Mouse (Mus musculus): ENCODE measurements around the gene Prtg. TPM values are rescaled to one million over a fixed set of nuclear protein-coding genes. Genes with fewer than 3 reads are reported as not detected.
A peak's percentile ranks its signal among the peaks of the same experiment; 100 is the strongest.

Prtg gene
- polyA plus RNA-seq, 1 experiment from 2014 or later = 1.7 TPM

DNA sequence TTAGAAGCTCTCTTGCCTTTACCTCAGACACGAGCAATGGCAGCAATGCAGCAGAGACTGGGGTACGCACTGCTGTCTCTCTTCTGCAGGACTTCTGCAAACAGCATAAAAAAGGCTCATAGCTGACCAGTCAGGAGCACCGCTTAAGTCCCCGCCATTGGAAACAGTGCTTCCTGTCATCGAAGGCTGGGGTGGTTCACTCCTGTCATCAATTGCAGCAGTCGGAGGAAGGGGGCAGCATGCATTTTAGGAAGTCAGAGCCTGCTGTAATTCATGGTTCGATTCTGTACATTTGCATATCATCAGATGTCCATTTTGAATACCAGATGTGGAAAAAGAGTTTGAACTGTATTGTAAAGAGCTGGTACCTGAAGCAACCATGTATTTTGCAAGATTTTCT, 109.1 kb downstream of the Prtg start:
- Histone ChIP-seq H3K36me3 (ENCODE audit: control insufficient read depth, insufficient read depth, low read length) (no peaks in the 10 kb centered on the region), H3K27ac (ENCODE audit: low read depth, low read length) (no peak overlapping the region), H3K4me3 (ENCODE audit: low read depth, low read length) (no peak overlapping the region), H3K4me2 (no peak overlapping the region), H3K9me3 (ENCODE audit: control insufficient read depth, low read length) (no peaks in the 10 kb centered on the region), H3K9ac (ENCODE audit: low read depth, low read length) (no peak overlapping the region), H3K27me3 (replicated peaks; ENCODE audit: control insufficient read depth, insufficient read depth, low read length) (no peaks in the 10 kb centered on the region), H3K4me1 (replicated peaks; ENCODE audit: control insufficient read depth, insufficient read depth, low read length) (0 out of 2 replicates have a peak, but pooled peaks cover 2% of the 10 kb centered on the region)
- no peak for DNase-seq (ENCODE audit: low spot score)
- no peak for ATAC-seq (replicated peaks; ENCODE audit: low FRiP score)
- 62% methylated on average over 7 of the region's 7 CpGs for WGBS

GRCm38 (mm10) chr9:72923068-72923467, 116.4 kb downstream of the Prtg start:
- H3K36me3 ChIP-seq (ENCODE audit: control insufficient read depth, insufficient read depth, low read length) = no peaks in the 10 kb centered on the region
- 77% methylated on average over 3 of the region's 3 CpGs for WGBS
- DNase-seq (ENCODE audit: low spot score) = no peak
- H3K9me3 ChIP-seq (ENCODE audit: control insufficient read depth, low read length) = no peaks in the 10 kb centered on the region
- H3K27ac ChIP-seq (ENCODE audit: low read depth, low read length) = no peak overlapping the region
- ATAC-seq (replicated peaks; ENCODE audit: low FRiP score) = no peak
- no peaks in the 10 kb centered on the region for H3K4me1 ChIP-seq (replicated peaks; ENCODE audit: control insufficient read depth, insufficient read depth, low read length)
- no peak overlapping the region for H3K9ac ChIP-seq (ENCODE audit: low read depth, low read length)
- H3K4me3 ChIP-seq (ENCODE audit: low read depth, low read length) = no peak overlapping the region
- peaks cover 58% of the 10 kb centered on the region for H3K27me3 ChIP-seq (replicated peaks; ENCODE audit: control insufficient read depth, insufficient read depth, low read length)
- H3K4me2 ChIP-seq = no peak overlapping the region

DNA sequence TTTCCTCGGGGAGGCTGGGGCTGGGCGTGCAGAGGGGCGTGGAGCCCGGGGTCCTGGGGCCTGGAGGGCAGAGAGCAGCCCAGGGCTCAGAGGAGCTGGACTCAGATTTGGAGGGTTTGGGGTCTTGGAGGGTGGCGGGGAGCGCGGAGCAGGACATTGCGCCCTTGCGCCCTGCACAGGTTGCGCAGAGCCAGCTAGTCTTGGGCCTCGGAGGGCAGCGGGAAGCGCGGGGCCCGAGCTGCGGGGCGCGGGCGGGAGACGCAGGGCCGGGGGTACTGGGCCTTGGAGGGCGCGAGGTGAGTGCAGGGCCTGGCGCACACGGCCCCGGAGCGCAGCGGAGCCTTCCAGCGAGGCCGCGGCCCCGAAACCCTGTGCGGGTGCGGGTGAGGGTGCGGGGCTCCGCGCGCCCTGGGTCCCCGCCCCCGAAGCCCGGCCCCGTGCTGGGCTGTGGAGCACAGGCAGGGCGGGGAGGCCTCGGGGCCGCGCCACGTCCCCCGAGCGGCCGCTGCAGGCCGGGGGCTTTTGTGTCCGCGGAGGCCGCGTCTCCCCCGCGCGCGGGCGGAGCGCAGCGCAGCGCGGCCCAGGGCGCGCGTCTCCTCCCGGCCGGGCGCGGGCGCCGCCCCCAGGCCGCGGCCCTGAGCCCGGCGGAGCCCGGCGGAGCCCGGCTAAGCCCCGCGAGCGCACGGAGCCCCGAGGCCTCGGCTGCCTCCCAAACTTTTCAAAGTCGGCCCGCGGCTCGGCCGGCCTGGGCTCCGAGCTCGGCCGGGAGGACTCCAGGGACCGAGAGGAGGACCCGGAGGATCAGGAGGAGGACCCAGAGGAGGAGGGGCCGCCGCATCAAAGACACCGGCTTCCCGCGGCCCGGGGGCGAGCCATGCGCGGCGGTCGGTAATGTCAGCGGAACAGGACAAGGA, 118.6 kb downstream of the Prtg start, which contains the start of gene Pygo1:
Pygo1 (plus strand) TSS at position 625 of the 914 bp plus-strand sequence.
- H3K36me3 ChIP-seq (ENCODE audit: control insufficient read depth, insufficient read depth, low read length) = no peaks in the 10 kb centered on the region
- H3K4me3 ChIP-seq (ENCODE audit: low read depth, low read length) = peak within 1 kb of the TSS; percentile 67
- ATAC-seq (replicated peaks; ENCODE audit: low FRiP score) = peak; percentile 56
- peaks cover 61% of the 10 kb centered on the region for H3K27me3 ChIP-seq (replicated peaks; ENCODE audit: control insufficient read depth, insufficient read depth, low read length)
- 1% methylated on average over 102 of the region's 108 CpGs for WGBS
- no peaks in the 10 kb centered on the region for H3K4me1 ChIP-seq (replicated peaks; ENCODE audit: control insufficient read depth, insufficient read depth, low read length)
- peak; percentile 63 for DNase-seq (ENCODE audit: low spot score)
- peak within 1 kb of the TSS; percentile 73 for H3K9ac ChIP-seq (ENCODE audit: low read depth, low read length)
- H3K27ac ChIP-seq (ENCODE audit: low read depth, low read length) = peak within 1 kb of the TSS; percentile 48; the same call in 1 of the 2 replicates
- H3K4me2 ChIP-seq = peak within 1 kb of the TSS; percentile 83
- no peaks in the 10 kb centered on the region for H3K9me3 ChIP-seq (ENCODE audit: control insufficient read depth, low read length)

DNA sequence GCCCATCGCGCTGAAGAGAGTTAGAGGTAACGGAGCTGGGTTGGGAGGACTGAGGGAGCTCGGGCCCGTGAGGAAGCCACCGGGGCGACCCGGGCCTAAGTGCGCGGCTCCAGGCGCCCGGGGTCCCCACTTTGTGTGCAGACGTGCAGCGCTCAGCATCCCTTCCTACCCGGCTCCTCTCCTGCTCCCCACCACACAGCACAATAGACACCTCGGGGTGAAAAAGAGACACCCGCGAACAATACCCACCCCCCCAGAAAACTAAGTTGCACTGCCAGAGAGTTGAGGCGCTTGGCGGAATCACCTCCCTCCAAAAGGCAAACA, 119.2 kb downstream of the Prtg start:
- H3K4me3 ChIP-seq (ENCODE audit: low read depth, low read length) = peak overlapping the region; percentile 67
- no peaks in the 10 kb centered on the region for H3K9me3 ChIP-seq (ENCODE audit: control insufficient read depth, low read length)
- H3K9ac ChIP-seq (ENCODE audit: low read depth, low read length) = peak overlapping the region; percentile 73
- H3K27me3 ChIP-seq (replicated peaks; ENCODE audit: control insufficient read depth, insufficient read depth, low read length) = peaks cover 61% of the 10 kb centered on the region
- H3K27ac ChIP-seq (ENCODE audit: low read depth, low read length) = no peak overlapping the region
- peak overlapping the region; percentile 83 for H3K4me2 ChIP-seq
- no peaks in the 10 kb centered on the region for H3K36me3 ChIP-seq (ENCODE audit: control insufficient read depth, insufficient read depth, low read length)
- ATAC-seq (replicated peaks; ENCODE audit: low FRiP score) (no peak), DNase-seq (ENCODE audit: low spot score) (no peak)
- 5% methylated on average over 20 of the region's 20 CpGs for WGBS
- no peaks in the 10 kb centered on the region for H3K4me1 ChIP-seq (replicated peaks; ENCODE audit: control insufficient read depth, insufficient read depth, low read length)

- no peak for ATAC-seq (replicated peaks; ENCODE audit: low FRiP score)
- no peak overlapping the region for H3K27ac ChIP-seq (ENCODE audit: low read depth, low read length)
- no peaks in the 10 kb centered on the region for H3K36me3 ChIP-seq (ENCODE audit: control insufficient read depth, insufficient read depth, low read length)
- peaks cover 18% of the 10 kb centered on the region for H3K27me3 ChIP-seq (replicated peaks; ENCODE audit: control insufficient read depth, insufficient read depth, low read length)
- H3K4me3 ChIP-seq (ENCODE audit: low read depth, low read length) = no peak overlapping the region
- no peaks in the 10 kb centered on the region for H3K4me1 ChIP-seq (replicated peaks; ENCODE audit: control insufficient read depth, insufficient read depth, low read length)
- no peak overlapping the region for H3K9ac ChIP-seq (ENCODE audit: low read depth, low read length)
- WGBS = 74% methylated on average over 13 of the region's 13 CpGs
- DNase-seq (ENCODE audit: low spot score) = no peak
- H3K9me3 ChIP-seq (ENCODE audit: control insufficient read depth, low read length) = no peaks in the 10 kb centered on the region
- no peak overlapping the region for H3K4me2 ChIP-seq
Measured at GRCm38 (mm10) chr9:72931166-72931790, 124.6 kb downstream of the Prtg start.

- Histone ChIP-seq H3K9me3 (ENCODE audit: control insufficient read depth, low read length) (no peaks in the 10 kb centered on the region), H3K4me1 (replicated peaks; ENCODE audit: control insufficient read depth, insufficient read depth, low read length) (no peaks in the 10 kb centered on the region), H3K27me3 (replicated peaks; ENCODE audit: control insufficient read depth, insufficient read depth, low read length) (no peaks in the 10 kb centered on the region), H3K9ac (ENCODE audit: low read depth, low read length) (no peak overlapping the region), H3K4me2 (no peak overlapping the region), H3K4me3 (ENCODE audit: low read depth, low read length) (no peak overlapping the region), H3K27ac (ENCODE audit: low read depth, low read length) (no peak overlapping the region), H3K36me3 (ENCODE audit: control insufficient read depth, insufficient read depth, low read length) (no peaks in the 10 kb centered on the region)
- WGBS = 80% methylated on average over 4 of the region's 4 CpGs
- ATAC-seq (replicated peaks; ENCODE audit: low FRiP score) = no peak
- DNase-seq (ENCODE audit: low spot score) = no peak
Measured at GRCm38 (mm10) chr9:72935309-72935708, 128.6 kb downstream of the Prtg start.

- no peak overlapping the region for H3K4me3 ChIP-seq (ENCODE audit: low read depth, low read length)
- H3K4me2 ChIP-seq = no peak overlapping the region
- ATAC-seq (replicated peaks; ENCODE audit: low FRiP score) (no peak), DNase-seq (ENCODE audit: low spot score) (no peak)
- H3K9ac ChIP-seq (ENCODE audit: low read depth, low read length) = no peak overlapping the region
- H3K4me1 ChIP-seq (replicated peaks; ENCODE audit: control insufficient read depth, insufficient read depth, low read length) = no peaks in the 10 kb centered on the region
- no peak overlapping the region for H3K27ac ChIP-seq (ENCODE audit: low read depth, low read length)
- no peaks in the 10 kb centered on the region for H3K36me3 ChIP-seq (ENCODE audit: control insufficient read depth, insufficient read depth, low read length)
- no peaks in the 10 kb centered on the region for H3K9me3 ChIP-seq (ENCODE audit: control insufficient read depth, low read length)
- H3K27me3 ChIP-seq (replicated peaks; ENCODE audit: control insufficient read depth, insufficient read depth, low read length) = no peaks in the 10 kb centered on the region
- 59% methylated on average over 2 of the region's 2 CpGs for WGBS
Measured at GRCm38 (mm10) chr9:72936301-72936700, 129.6 kb downstream of the Prtg start.

- Histone ChIP-seq H3K27ac (ENCODE audit: low read depth, low read length) (no peak overlapping the region), H3K4me1 (replicated peaks; ENCODE audit: control insufficient read depth, insufficient read depth, low read length) (no peaks in the 10 kb centered on the region), H3K4me3 (ENCODE audit: low read depth, low read length) (no peak overlapping the region), H3K27me3 (replicated peaks; ENCODE audit: control insufficient read depth, insufficient read depth, low read length) (no peaks in the 10 kb centered on the region), H3K36me3 (ENCODE audit: control insufficient read depth, insufficient read depth, low read length) (0 out of 2 replicates have a peak, but pooled peaks cover 3% of the 10 kb centered on the region), H3K4me2 (no peak overlapping the region), H3K9me3 (ENCODE audit: control insufficient read depth, low read length) (no peaks in the 10 kb centered on the region), H3K9ac (ENCODE audit: low read depth, low read length) (no peak overlapping the region)
- WGBS = 57% methylated on average over 3 of the region's 3 CpGs
- no peak for ATAC-seq (replicated peaks; ENCODE audit: low FRiP score)
- DNase-seq (ENCODE audit: low spot score) = no peak
Measured at GRCm38 (mm10) chr9:72943424-72943823, 136.8 kb downstream of the Prtg start.

All from liver, embryonic 11.5 days (tissue).